Mouse (Mus musculus): Measurements from ENCODE around the gene Zfp54. TPM values are rescaled to one million over a fixed set of nuclear protein-coding genes. Genes with fewer than 3 reads are reported as not detected.

The Zfp54 gene
- polyA plus RNA-seq (2014; fragmentation: Illumina TruSeq; extraction: RNeasy Lipid Tissue Mini Kit (QIAGEN cat#74804)) = 20.8 TPM

GRCm38 (mm10) chr17:21422664-21423599, at the start of gene Zfp54:
Gene Zfp54 (plus strand): TSS chr17:21423227.

DNA sequence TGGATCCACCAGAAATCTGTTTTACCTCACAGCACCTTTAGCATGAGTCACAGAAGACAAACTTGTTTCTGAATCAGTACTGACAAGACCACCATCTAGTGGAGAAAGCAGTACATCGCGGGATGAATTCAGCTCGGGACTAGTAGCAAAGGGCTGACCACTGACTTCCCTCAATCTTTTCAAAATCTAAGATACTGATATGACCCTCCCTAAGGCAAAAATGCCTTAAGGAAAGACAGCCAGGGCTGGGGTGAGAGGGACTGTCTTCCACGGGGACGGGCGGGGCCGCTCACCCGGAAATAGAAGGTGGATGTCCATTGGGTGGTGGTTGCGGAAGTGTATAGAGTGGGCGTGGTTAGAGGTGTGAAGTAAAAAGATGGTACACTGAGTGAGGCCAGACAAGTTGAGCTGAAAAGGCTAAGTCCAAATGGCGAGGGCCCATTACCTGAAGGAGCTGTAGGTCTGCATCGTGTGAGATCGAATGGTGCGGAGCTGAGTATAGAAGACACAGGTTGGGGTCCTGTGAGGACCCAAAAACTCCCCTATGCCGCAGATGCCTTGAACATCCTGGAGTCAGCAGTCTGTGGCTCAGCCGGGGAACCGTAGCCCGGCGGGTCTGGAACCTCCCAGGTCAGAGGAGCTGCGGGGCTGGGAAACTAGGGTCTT, 39.5 kb upstream of the Zfp54 start, which contains the start of gene Zfp677:
TSS of gene Zfp677 (plus strand) at position 358 of the 666 bp plus-strand sequence.

GRCm38 (mm10) chr17:21450138-21450704, 27.2 kb downstream of the Zfp54 start, which contains the start of gene Zfp51:
Gene Zfp51 (plus strand): TSS chr17:21450374.

Other genes starting within 250 kb of the Zfp54 start
- not detected for gene Vmn1r234, start 197.1 kb upstream of the Zfp54 start, polyA plus RNA-seq (2014; fragmentation: Illumina TruSeq; extraction: RNeasy Lipid Tissue Mini Kit (QIAGEN cat#74804))
- not detected for gene Vmn1r235, start 166.8 kb upstream of the Zfp54 start, polyA plus RNA-seq (2014; fragmentation: Illumina TruSeq; extraction: RNeasy Lipid Tissue Mini Kit (QIAGEN cat#74804))
- gene Vmn1r236, start 140.3 kb upstream of the Zfp54 start, polyA plus RNA-seq (2014; fragmentation: Illumina TruSeq; extraction: RNeasy Lipid Tissue Mini Kit (QIAGEN cat#74804)) = not detected
- not detected for gene Vmn1r237, start 111.4 kb upstream of the Zfp54 start, polyA plus RNA-seq (2014; fragmentation: Illumina TruSeq; extraction: RNeasy Lipid Tissue Mini Kit (QIAGEN cat#74804))
- gene Zfp677, start 39.5 kb upstream of the Zfp54 start, polyA plus RNA-seq (2014; fragmentation: Illumina TruSeq; extraction: RNeasy Lipid Tissue Mini Kit (QIAGEN cat#74804)) = 50.4 TPM
- gene Zfp51, start 27.1 kb downstream of the Zfp54 start, polyA plus RNA-seq (2014; fragmentation: Illumina TruSeq; extraction: RNeasy Lipid Tissue Mini Kit (QIAGEN cat#74804)) = 72.9 TPM
- 57.2 TPM for gene Zfp53, start 65.8 kb downstream of the Zfp54 start, polyA plus RNA-seq (2014; fragmentation: Illumina TruSeq; extraction: RNeasy Lipid Tissue Mini Kit (QIAGEN cat#74804))
- gene Zfp52, start 112.3 kb downstream of the Zfp54 start, polyA plus RNA-seq (2014; fragmentation: Illumina TruSeq; extraction: RNeasy Lipid Tissue Mini Kit (QIAGEN cat#74804)) = 124 TPM
- gene Zfp948, start 143.8 kb downstream of the Zfp54 start, polyA plus RNA-seq (2014; fragmentation: Illumina TruSeq; extraction: RNeasy Lipid Tissue Mini Kit (QIAGEN cat#74804)) = 30.2 TPM
- gene Zfp983, start 227.4 kb downstream of the Zfp54 start, polyA plus RNA-seq (2014; fragmentation: Illumina TruSeq; extraction: RNeasy Lipid Tissue Mini Kit (QIAGEN cat#74804)) = 35.0 TPM

Data from ovary, adult 10 weeks (tissue).